Mouse (Mus musculus) ES-Bruce4 (cell line): ENCODE measurements around the gene Podxl2. TPM values are rescaled to one million over a fixed set of nuclear protein-coding genes. Genes with fewer than 3 reads are reported as not detected.

ENCODE experiments used
- H3K27ac ChIP-seq: 2 replicates; pipeline ENCODE4 v1.5.1; 2012; ENCODE audit warnings: low read length, inconsistent platforms; ENCODE audit not compliant: insufficient read depth
- H3K27me3 ChIP-seq: 2 replicates; pipeline ENCODE4 v1.6.1; 2012; ENCODE audit warnings: mild to moderate bottlenecking, low read length, inconsistent platforms; ENCODE audit not compliant: control insufficient read depth, poor library complexity, insufficient read depth, severe bottlenecking
- H3K36me3 ChIP-seq: 2 replicates; pipeline ENCODE4 v1.6.1; 2012; ENCODE audit warnings: inconsistent platforms, mild to moderate bottlenecking, low read length, moderate library complexity; ENCODE audit not compliant: control insufficient read depth, poor library complexity, insufficient read depth, severe bottlenecking
- H3K4me1 ChIP-seq: one replicate; pipeline ENCODE4 v1.8.1; 2011; ENCODE audit warnings: low read length; ENCODE audit not compliant: control insufficient read depth, insufficient read depth
- H3K4me3 ChIP-seq: 2 replicates; pipeline ENCODE4 v1.5.1; 2011; ENCODE audit warnings: low read depth, mild to moderate bottlenecking, low read length
- H3K9ac ChIP-seq: 2 replicates; pipeline ENCODE4 v1.6.1; 2012; ENCODE audit warnings: low read depth, mild to moderate bottlenecking, inconsistent platforms; ENCODE audit not compliant: poor library complexity, severe bottlenecking
- H3K9me3 ChIP-seq: replicated peaks from 2 replicates; pipeline ENCODE4 v1.6.1; 2012; ENCODE audit warnings: mild to moderate bottlenecking, low read length, inconsistent platforms; ENCODE audit not compliant: control insufficient read depth, poor library complexity, insufficient read depth, severe bottlenecking
- CTCF ChIP-seq: IDR thresholded peaks from one replicate; pipeline ENCODE4 v1.8.1; 2011; ENCODE audit warnings: low read depth, low read length
- EP300 ChIP-seq: IDR thresholded peaks from 2 replicates; pipeline ENCODE4 v1.6.1; 2011; ENCODE audit warnings: low read depth, low read length; ENCODE audit not compliant: insufficient read depth
- POLR2A ChIP-seq: IDR thresholded peaks from one replicate; pipeline ENCODE4 v1.8.1; 2011; ENCODE audit warnings: low read length; ENCODE audit not compliant: insufficient read depth
- polyA plus RNA-seq: library from polyadenylated mRNA; stranded (reverse); fragments of >200 nt; gene quantifications from 2 replicates; pipeline ENCODE4 v1.2.4, GENCODE M21; 2011; ENCODE audit warnings: low read depth; ENCODE audit not compliant: missing spikeins, insufficient read depth, insufficient read length

Gene Podxl2
- polyA plus RNA-seq = 0.81 and 1.2 TPM in 2 replicates

DNA sequence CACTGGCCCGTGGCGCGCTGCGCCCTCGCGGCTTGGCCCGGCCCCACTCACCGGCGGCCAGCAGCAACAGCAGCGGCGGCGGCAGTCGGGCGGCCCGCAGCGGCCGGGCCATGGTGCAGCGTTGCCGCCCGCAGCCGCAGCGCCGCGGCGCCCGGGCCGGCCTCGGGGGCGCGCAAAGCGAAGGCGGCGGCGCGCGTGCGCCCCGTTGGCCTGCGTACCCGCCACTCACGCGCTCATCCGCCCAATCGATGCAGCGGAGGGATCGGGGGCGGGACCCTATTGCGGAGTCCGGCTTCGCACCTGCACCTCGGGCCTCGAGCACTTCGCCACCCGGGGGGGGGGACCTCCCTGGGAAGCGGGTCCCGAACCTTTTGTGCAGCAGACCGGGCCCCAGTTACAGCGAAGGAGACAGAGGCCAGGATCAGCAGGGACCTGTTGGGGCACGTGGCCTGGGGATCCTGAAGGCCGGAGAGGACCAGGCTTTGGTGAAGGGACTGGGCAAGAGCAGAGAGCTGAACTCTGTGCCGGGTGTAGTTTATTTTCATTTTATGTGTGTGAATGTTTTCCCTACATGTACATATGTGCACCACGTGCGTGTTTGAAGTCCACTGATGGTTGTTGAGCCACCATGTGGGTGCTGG lies at the start of gene Podxl2:
Gene Podxl2, minus strand, starts transcription at position 177 of the 641 bp plus-strand sequence.
- Histone ChIP-seq H3K9ac (peak within 1 kb of the TSS; percentile 60), H3K4me1 (no peaks in the 10 kb centered on the region), H3K27ac (no peak within 1 kb of the TSS), H3K27me3 (no peaks in the 10 kb centered on the region; the same call in 1 of the 2 replicates), H3K9me3 (no peaks in the 10 kb centered on the region), H3K4me3 (peak within 1 kb of the TSS; percentile 61), H3K36me3 (no peaks in the 10 kb centered on the region)
- TF ChIP-seq CTCF = no peak
- TF ChIP-seq POLR2A = no peak
- no peak for TF ChIP-seq EP300

DNA sequence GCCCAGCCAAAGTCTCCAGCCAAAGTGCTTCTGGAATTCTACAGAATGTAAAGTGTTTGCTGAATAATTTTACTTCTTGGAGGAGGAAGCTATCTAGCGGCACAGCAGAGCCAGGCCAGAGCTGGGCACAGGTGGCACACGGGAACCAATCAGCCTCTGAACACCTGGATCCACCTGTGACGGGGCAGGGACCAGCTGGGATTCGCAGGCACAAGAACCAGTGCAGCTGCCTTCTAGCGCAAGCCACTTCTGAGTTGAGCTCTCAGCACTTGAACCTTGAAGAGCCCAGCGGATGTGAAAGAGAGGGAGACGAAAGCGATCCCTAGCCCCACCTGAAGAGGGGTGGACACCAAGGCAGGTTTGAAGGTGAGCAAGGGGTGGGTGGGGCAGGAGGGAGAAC lies 44.0 kb upstream of the Podxl2 start:
- Histone ChIP-seq H3K4me3 (no peak overlapping the region), H3K36me3 (no peaks in the 10 kb centered on the region), H3K9me3 (no peaks in the 10 kb centered on the region), H3K9ac (no peak overlapping the region), H3K4me1 (no peaks in the 10 kb centered on the region), H3K27ac (no peak overlapping the region), H3K27me3 (no peaks in the 10 kb centered on the region)
- TF ChIP-seq EP300 (no peak), POLR2A (no peak), CTCF (no peak)

DNA sequence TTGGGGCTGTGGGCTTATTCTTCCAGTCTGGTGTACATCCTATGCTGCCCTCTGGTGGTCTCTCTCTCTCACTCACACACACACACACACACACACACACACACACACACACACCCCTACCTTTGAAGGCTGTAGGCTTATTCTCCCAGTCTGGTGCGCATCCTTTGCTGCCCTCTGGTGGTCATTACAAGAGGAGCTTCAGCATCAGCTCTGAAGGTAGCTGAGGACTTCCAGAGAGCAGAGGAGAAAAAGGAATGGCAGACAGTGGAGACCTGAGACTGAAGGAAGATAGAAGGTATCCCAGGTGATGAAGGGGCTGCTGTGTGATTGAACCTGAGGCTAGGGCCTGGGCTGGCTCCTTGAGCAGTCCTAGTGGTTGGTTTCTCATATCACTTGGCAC lies 41.3 kb upstream of the Podxl2 start:
- Histone ChIP-seq H3K36me3 (no peaks in the 10 kb centered on the region), H3K9me3 (no peaks in the 10 kb centered on the region), H3K4me3 (no peak overlapping the region), H3K4me1 (no peaks in the 10 kb centered on the region), H3K27ac (no peak overlapping the region), H3K27me3 (no peaks in the 10 kb centered on the region), H3K9ac (no peak overlapping the region)
- TF ChIP-seq POLR2A (no peak), CTCF (peak; percentile 76)

DNA sequence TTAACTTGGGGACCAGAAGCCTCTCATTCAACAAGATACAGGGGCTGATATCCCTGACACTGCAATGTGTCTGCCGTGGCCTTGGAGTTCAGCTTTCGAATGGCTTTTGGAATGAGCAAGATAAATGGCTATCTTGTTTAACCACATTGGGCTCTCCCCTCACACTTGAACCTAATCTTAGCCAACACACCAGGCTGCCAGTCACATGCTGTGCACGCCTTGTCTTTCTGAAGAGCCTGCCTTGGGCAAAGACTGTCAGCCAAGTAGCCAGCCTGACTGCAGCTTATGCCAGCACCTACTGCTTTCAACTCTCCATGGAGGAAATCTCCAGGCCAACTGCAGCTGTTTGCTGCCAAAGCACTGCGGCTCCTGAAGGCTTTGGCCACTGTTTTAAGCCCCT lies 40.7 kb upstream of the Podxl2 start:
- H3K27me3 ChIP-seq = no peaks in the 10 kb centered on the region
- H3K4me1 ChIP-seq = no peaks in the 10 kb centered on the region
- no peaks in the 10 kb centered on the region for H3K36me3 ChIP-seq
- H3K9ac ChIP-seq = no peak overlapping the region
- TF ChIP-seq CTCF (no peak), POLR2A (no peak), EP300 (no peak)
- H3K27ac ChIP-seq = no peak overlapping the region
- no peaks in the 10 kb centered on the region for H3K9me3 ChIP-seq
- no peak overlapping the region for H3K4me3 ChIP-seq

- TF ChIP-seq EP300 = no peak
- no peak for TF ChIP-seq POLR2A
- TF ChIP-seq CTCF = no peak
- no peak overlapping the region for H3K9ac ChIP-seq
- H3K27ac ChIP-seq = no peak overlapping the region
- no peaks in the 10 kb centered on the region for H3K4me1 ChIP-seq
- H3K36me3 ChIP-seq = no peaks in the 10 kb centered on the region
- no peaks in the 10 kb centered on the region for H3K27me3 ChIP-seq
- H3K4me3 ChIP-seq = no peak overlapping the region
- no peaks in the 10 kb centered on the region for H3K9me3 ChIP-seq
Observed at GRCm38 (mm10) chr6:88914799-88915198, 40.0 kb upstream of the Podxl2 start.

DNA sequence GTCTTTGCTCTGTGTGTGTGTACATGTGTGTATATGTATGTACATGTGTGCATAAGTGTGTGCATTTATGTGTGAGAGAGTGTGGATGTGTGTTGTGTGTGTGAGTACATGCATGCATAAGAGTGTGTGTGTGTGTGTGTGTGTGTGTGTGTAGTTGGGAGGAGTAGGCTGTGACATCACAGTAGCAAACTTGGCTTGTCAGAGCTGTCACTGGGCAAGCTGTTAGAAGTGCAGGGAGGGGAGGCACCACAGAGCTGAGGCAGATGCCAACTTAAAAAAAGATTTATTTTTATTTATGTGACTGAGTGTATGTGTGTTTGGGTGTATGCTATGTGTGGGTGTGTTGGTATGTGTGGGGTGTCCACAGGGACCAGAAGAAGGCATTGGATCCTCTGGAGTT lies 38.6 kb upstream of the Podxl2 start:
- no peak overlapping the region for H3K4me3 ChIP-seq
- H3K9ac ChIP-seq = no peak overlapping the region
- TF ChIP-seq POLR2A = no peak
- no peak for TF ChIP-seq EP300
- H3K27ac ChIP-seq = no peak overlapping the region
- H3K36me3 ChIP-seq = no peaks in the 10 kb centered on the region
- no peaks in the 10 kb centered on the region for H3K27me3 ChIP-seq
- H3K9me3 ChIP-seq = no peaks in the 10 kb centered on the region
- no peaks in the 10 kb centered on the region for H3K4me1 ChIP-seq
